Mouse (Mus musculus) lung, adult 18-20 months (tissue): Measurements from ENCODE around the gene Ndufb11.
A peak's percentile ranks its signal among the peaks of the same experiment; 100 is the strongest.

Source experiments
- DNase-seq, 2 experiments: peaks; one replicate each; pipeline ENCODE4 v3.0.0; 2022; ENCODE audit warnings: mixed read lengths in 2 of 2

Gene Ndufb11

GRCm38 (mm10) chrX:20617176-20617902 lies at the start of gene Ndufb11, which contains the start of gene Rbm10:
Gene Ndufb11 (minus strand): TSS chrX:20617619.
Gene Rbm10 (plus strand): TSS chrX:20617503.
- DNase-seq: peak; percentile 88

GRCm38 (mm10) chrX:20663444-20663790 lies 46.0 kb upstream of the Ndufb11 start:
- DNase-seq: no peak

GRCm38 (mm10) chrX:20662716-20663443 lies 45.5 kb upstream of the Ndufb11 start:
- peak; percentile 87 to 92 for DNase-seq

- DNase-seq: no peak
These were observed 44.9 kb upstream of the Ndufb11 start for GRCm38 (mm10) chrX:20662317-20662715.

- peak in 1 of 2 experiments; percentile 6 for DNase-seq
These were observed 41.5 kb upstream of the Ndufb11 start for GRCm38 (mm10) chrX:20658891-20659406.

GRCm38 (mm10) chrX:20658026-20658652 lies 40.7 kb upstream of the Ndufb11 start, which contains the start of gene Uba1:
Gene Uba1 (plus strand): TSS chrX:20658326.
- DNase-seq: peak; percentile 74 to 79

GRCm38 (mm10) chrX:20657593-20657992 lies 40.2 kb upstream of the Ndufb11 start:
- no peak for DNase-seq

- DNase-seq: no peak
These were observed 27.4 kb upstream of the Ndufb11 start for GRCm38 (mm10) chrX:20644780-20645179.

GRCm38 (mm10) chrX:20638141-20638540 lies 20.7 kb upstream of the Ndufb11 start:
- no peak for DNase-seq

- peak; percentile 27 to 28 for DNase-seq
These were observed 532 bp upstream of the Ndufb11 start for GRCm38 (mm10) chrX:20617903-20618399.

GRCm38 (mm10) chrX:20616861-20617175 lies 601 bp downstream of the Ndufb11 start:
- no peak for DNase-seq

GRCm38 (mm10) chrX:20608500-20608899 lies 8.9 kb downstream of the Ndufb11 start:
- no peak for DNase-seq

- DNase-seq: no peak
These were observed 29.5 kb downstream of the Ndufb11 start for GRCm38 (mm10) chrX:20587968-20588367.

GRCm38 (mm10) chrX:20573927-20574326 lies 43.5 kb downstream of the Ndufb11 start:
- DNase-seq: no peak

GRCm38 (mm10) chrX:20572683-20573082 lies 44.7 kb downstream of the Ndufb11 start:
- DNase-seq: no peak

GRCm38 (mm10) chrX:20571024-20571423 lies 46.4 kb downstream of the Ndufb11 start:
- DNase-seq: peak in 1 of 2 experiments; percentile 4
